Mouse (Mus musculus): Measurements from ENCODE around the gene Eral1. TPM values are rescaled to one million over a fixed set of nuclear protein-coding genes. Genes with fewer than 3 reads are reported as not detected.

Eral1 gene
- polyA plus RNA-seq, 1 experiment from 2014 or later, result 40.6 TPM

DNA sequence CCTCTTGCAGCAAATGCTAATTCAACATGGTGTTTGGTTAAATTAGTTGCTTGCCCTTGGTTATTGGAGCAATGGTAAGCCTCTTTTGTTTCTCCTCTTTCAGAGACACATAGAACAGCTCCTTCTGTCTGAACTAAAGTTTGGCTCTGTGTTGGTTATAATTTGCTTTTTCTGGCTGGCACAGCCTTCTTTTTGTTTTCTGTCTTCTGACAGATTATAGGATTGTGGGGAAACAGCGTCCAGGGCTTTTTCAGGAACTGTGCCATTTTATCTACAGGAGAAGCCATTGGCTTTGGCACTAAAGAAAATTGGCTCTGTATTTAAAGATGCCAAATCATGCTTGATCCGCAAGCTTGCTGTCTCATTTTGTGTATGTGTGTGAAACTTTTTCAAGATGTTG is 33.4 kb upstream of the Eral1 start:
- Histone ChIP-seq H3K4me3 (no peak overlapping the region), H3K36me3 (0 out of 2 replicates have a peak, but pooled peaks cover 2% of the 10 kb centered on the region), H3K27me3 (ENCODE audit: insufficient read depth, poor library complexity, severe bottlenecking) (no peaks in the 10 kb centered on the region), H3K4me1 (replicated peaks) (peaks cover 38% of the 10 kb centered on the region), H3K27ac (no peak overlapping the region), H3K9me3 (no peaks in the 10 kb centered on the region)
- WGBS, result 87% methylated on average over 2 of the region's 2 CpGs
- no peak for DNase-seq (ENCODE audit: low spot score)

DNA sequence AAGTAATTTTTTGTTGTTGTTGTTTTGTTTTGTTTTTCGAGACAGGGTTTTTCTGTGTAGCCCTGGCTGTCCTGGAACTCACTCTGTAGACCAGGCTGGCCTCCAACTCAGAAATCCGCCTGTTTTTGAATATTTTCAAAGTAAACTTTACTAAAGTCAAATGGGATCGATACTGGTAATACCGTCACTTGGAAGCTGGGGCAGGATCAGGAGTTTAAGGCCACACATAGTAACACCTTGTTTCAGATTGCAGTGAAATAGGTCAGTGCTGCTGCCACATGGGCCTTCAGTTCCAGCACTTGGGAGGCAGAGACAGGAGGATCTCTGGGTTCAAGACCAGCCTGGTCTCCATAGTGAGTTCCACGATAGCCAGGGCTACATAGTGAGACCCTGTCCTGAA is 24.3 kb upstream of the Eral1 start:
- Histone ChIP-seq H3K9me3 (no peaks in the 10 kb centered on the region), H3K27ac (no peak overlapping the region), H3K27me3 (ENCODE audit: insufficient read depth, poor library complexity, severe bottlenecking) (no peaks in the 10 kb centered on the region), H3K4me3 (no peak overlapping the region), H3K36me3 (peaks cover 63% of the 10 kb centered on the region), H3K4me1 (replicated peaks) (no peaks in the 10 kb centered on the region)
- no peak for DNase-seq (ENCODE audit: low spot score)
- WGBS, result 93% methylated on average over 5 of the region's 5 CpGs

- peaks cover 64% of the 10 kb centered on the region for H3K36me3 ChIP-seq
- 71% methylated on average over 5 of the region's 5 CpGs for WGBS
- no peak for DNase-seq (ENCODE audit: low spot score)
Observed at GRCm38 (mm10) chr11:78102958-78103747, 23.0 kb upstream of the Eral1 start.

GRCm38 (mm10) chr11:78102142-78102541 is 22.0 kb upstream of the Eral1 start:
- peaks cover 54% of the 10 kb centered on the region for H3K36me3 ChIP-seq
- 93% methylated on average over 5 of the region's 5 CpGs for WGBS
- H3K9me3 ChIP-seq, result no peaks in the 10 kb centered on the region

More at GRCm38 (mm10) chr11:78102958-78103747, 23.0 kb upstream of the Eral1 start:
- Histone ChIP-seq H3K4me3 (no peak overlapping the region), H3K27me3 (ENCODE audit: insufficient read depth, poor library complexity, severe bottlenecking) (no peaks in the 10 kb centered on the region), H3K27ac (no peak overlapping the region), H3K9me3 (no peaks in the 10 kb centered on the region), H3K4me1 (replicated peaks) (no peaks in the 10 kb centered on the region)

DNA sequence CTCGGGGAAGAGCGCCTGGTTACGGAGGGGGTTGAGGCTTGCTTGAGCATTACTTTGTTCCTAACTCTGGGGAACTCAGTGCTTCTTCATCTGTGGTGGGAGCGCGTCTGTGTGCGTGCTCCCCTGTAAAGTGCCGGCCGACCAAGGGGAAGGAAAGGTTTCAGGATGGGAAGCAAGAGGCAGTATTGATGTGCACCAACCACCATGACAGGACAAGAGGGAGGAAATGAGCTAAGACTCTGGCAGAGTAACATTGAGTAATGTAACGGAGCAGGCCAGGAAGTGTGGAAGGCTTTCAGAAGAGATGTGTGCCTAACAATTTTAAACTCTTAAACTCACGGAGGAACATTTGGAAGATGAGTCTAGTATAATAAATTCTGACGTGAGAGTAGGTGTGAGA is 20.6 kb upstream of the Eral1 start:
- Histone ChIP-seq H3K36me3 (peaks cover 41% of the 10 kb centered on the region), H3K4me1 (replicated peaks) (peaks cover 20% of the 10 kb centered on the region), H3K27ac (no peak overlapping the region), H3K9me3 (no peaks in the 10 kb centered on the region), H3K4me3 (no peak overlapping the region), H3K27me3 (ENCODE audit: insufficient read depth, poor library complexity, severe bottlenecking) (no peaks in the 10 kb centered on the region)
- no peak for DNase-seq (ENCODE audit: low spot score)
- 94% methylated on average over 11 of the region's 11 CpGs for WGBS

More at GRCm38 (mm10) chr11:78102142-78102541, 22.0 kb upstream of the Eral1 start:
- peaks cover 6% of the 10 kb centered on the region; the same call in 1 of the 2 replicates for H3K4me1 ChIP-seq (replicated peaks)
- no peak overlapping the region for H3K4me3 ChIP-seq
- H3K27me3 ChIP-seq (ENCODE audit: insufficient read depth, poor library complexity, severe bottlenecking), result no peaks in the 10 kb centered on the region
- DNase-seq (ENCODE audit: low spot score), result no peak
- H3K27ac ChIP-seq, result no peak overlapping the region

GRCm38 (mm10) chr11:78097077-78097476 is 16.9 kb upstream of the Eral1 start:
- Histone ChIP-seq H3K4me1 (replicated peaks) (peaks cover 36% of the 10 kb centered on the region), H3K27ac (no peak overlapping the region), H3K9me3 (no peaks in the 10 kb centered on the region), H3K27me3 (ENCODE audit: insufficient read depth, poor library complexity, severe bottlenecking) (no peaks in the 10 kb centered on the region), H3K36me3 (peaks cover 24% of the 10 kb centered on the region; the same call in 1 of the 2 replicates), H3K4me3 (peak overlapping the region; percentile 88)
- no peak for DNase-seq (ENCODE audit: low spot score)
- WGBS, result 64% methylated on average over 3 of the region's 3 CpGs

GRCm38 (mm10) chr11:78095144-78095516 is 14.9 kb upstream of the Eral1 start:
- peak overlapping the region; percentile 92 for H3K27ac ChIP-seq
- WGBS, result 31% methylated on average over 5 of the region's 5 CpGs
- no peak for DNase-seq (ENCODE audit: low spot score)

GRCm38 (mm10) chr11:78094504-78095143 is 14.4 kb upstream of the Eral1 start, which contains the start of gene Fam222b:
Gene Fam222b, plus strand, starts transcription at chr11:78094660.
- peaks cover 36% of the 10 kb centered on the region for H3K4me1 ChIP-seq (replicated peaks)
- H3K36me3 ChIP-seq, result peaks cover 7% of the 10 kb centered on the region; the same call in 1 of the 2 replicates
- peak within 1 kb of the TSS; percentile 92 for H3K27ac ChIP-seq
- no peaks in the 10 kb centered on the region for H3K9me3 ChIP-seq
- no peaks in the 10 kb centered on the region for H3K27me3 ChIP-seq (ENCODE audit: insufficient read depth, poor library complexity, severe bottlenecking)
- peak; percentile 93 for DNase-seq (ENCODE audit: low spot score)
- under 1% methylated on average over 38 of the region's 38 CpGs for WGBS
- H3K4me3 ChIP-seq, result peak within 1 kb of the TSS; percentile 88

More at GRCm38 (mm10) chr11:78095144-78095516, 14.9 kb upstream of the Eral1 start:
- peaks cover 10% of the 10 kb centered on the region; the same call in 1 of the 2 replicates for H3K36me3 ChIP-seq
- no peaks in the 10 kb centered on the region for H3K9me3 ChIP-seq
- H3K4me1 ChIP-seq (replicated peaks), result peaks cover 36% of the 10 kb centered on the region
- peak overlapping the region; percentile 88 for H3K4me3 ChIP-seq
- H3K27me3 ChIP-seq (ENCODE audit: insufficient read depth, poor library complexity, severe bottlenecking), result no peaks in the 10 kb centered on the region

DNA sequence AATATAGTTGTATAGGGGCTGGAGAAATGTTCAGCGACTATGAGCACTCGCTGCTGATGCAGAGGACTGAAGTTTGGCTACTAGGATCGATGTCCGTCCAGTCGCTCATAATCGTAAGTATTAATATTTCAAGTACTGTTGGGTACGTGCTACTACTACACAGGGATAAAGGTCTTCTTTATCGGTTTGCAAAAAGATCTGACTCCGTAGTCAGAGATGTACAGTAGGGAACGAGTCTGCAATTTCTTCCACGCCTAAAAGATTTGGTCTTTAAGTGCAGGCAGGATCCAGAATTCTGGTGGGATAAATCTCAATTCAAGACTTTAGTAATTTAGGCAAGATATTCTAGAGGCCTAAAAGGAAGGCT is 13.9 kb upstream of the Eral1 start:
- no peak for DNase-seq (ENCODE audit: low spot score)
- Histone ChIP-seq H3K4me1 (replicated peaks) (peaks cover 36% of the 10 kb centered on the region), H3K4me3 (peak overlapping the region; percentile 88), H3K27me3 (ENCODE audit: insufficient read depth, poor library complexity, severe bottlenecking) (no peaks in the 10 kb centered on the region), H3K27ac (peak overlapping the region; percentile 92), H3K9me3 (no peaks in the 10 kb centered on the region), H3K36me3 (0 out of 2 replicates have a peak, but pooled peaks cover 4% of the 10 kb centered on the region)
- 58% methylated on average over 11 of the region's 11 CpGs for WGBS

- no peak overlapping the region for H3K4me3 ChIP-seq
- H3K4me1 ChIP-seq (replicated peaks), result no peaks in the 10 kb centered on the region
- H3K27me3 ChIP-seq (ENCODE audit: insufficient read depth, poor library complexity, severe bottlenecking), result no peaks in the 10 kb centered on the region
- no peak overlapping the region for H3K27ac ChIP-seq
- WGBS, result 85% methylated on average over 5 of the region's 5 CpGs
- DNase-seq (ENCODE audit: low spot score), result no peak
- H3K9me3 ChIP-seq, result no peaks in the 10 kb centered on the region
- H3K36me3 ChIP-seq, result no peaks in the 10 kb centered on the region
Observed at GRCm38 (mm10) chr11:78087756-78088281, 7.6 kb upstream of the Eral1 start.

- H3K9me3 ChIP-seq, result no peaks in the 10 kb centered on the region
- no peaks in the 10 kb centered on the region for H3K27me3 ChIP-seq (ENCODE audit: insufficient read depth, poor library complexity, severe bottlenecking)
- DNase-seq (ENCODE audit: low spot score), result no peak
- no peak overlapping the region for H3K4me3 ChIP-seq
- 78% methylated on average over 4 of the region's 4 CpGs for WGBS
- H3K36me3 ChIP-seq, result no peaks in the 10 kb centered on the region
- H3K27ac ChIP-seq, result no peak overlapping the region
- no peaks in the 10 kb centered on the region for H3K4me1 ChIP-seq (replicated peaks)
Observed at GRCm38 (mm10) chr11:78086925-78087479, 6.8 kb upstream of the Eral1 start.

DNA sequence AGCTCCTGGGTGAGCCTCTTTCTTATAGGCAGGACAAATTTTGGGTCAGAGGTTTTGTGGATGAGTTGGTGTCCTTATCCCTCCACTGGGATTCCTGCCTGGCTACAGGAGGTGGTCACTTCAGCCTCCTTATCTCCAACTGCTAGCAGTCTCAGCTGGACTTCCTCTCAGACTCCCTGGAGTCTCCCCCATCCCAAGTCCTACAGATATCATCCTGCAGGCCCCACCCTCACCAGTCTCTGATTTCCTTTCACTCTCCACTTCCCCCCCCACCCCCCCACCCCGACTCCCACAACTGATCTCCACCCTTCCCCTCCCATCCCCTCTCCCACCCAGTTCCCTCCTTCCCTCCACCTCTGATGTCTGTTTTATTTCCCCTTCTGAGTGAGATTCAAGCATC is 3.4 kb upstream of the Eral1 start:
- H3K9me3 ChIP-seq, result no peaks in the 10 kb centered on the region
- H3K4me1 ChIP-seq (replicated peaks), result peaks cover 18% of the 10 kb centered on the region
- no peak overlapping the region for H3K4me3 ChIP-seq
- WGBS, result 44% methylated on average over 1 of the region's 1 CpGs
- no peaks in the 10 kb centered on the region for H3K27me3 ChIP-seq (ENCODE audit: insufficient read depth, poor library complexity, severe bottlenecking)
- no peak for DNase-seq (ENCODE audit: low spot score)
- H3K27ac ChIP-seq, result no peak overlapping the region
- no peaks in the 10 kb centered on the region for H3K36me3 ChIP-seq

- no peaks in the 10 kb centered on the region for H3K27me3 ChIP-seq (ENCODE audit: insufficient read depth, poor library complexity, severe bottlenecking)
- no peak overlapping the region for H3K4me3 ChIP-seq
- no peaks in the 10 kb centered on the region for H3K9me3 ChIP-seq
- H3K27ac ChIP-seq, result no peak overlapping the region
- no peak for DNase-seq (ENCODE audit: low spot score)
- H3K36me3 ChIP-seq, result peaks cover 79% of the 10 kb centered on the region
- WGBS, result 94% methylated on average over 4 of the region's 4 CpGs
- peaks cover 9% of the 10 kb centered on the region for H3K4me1 ChIP-seq (replicated peaks)
Observed at GRCm38 (mm10) chr11:78074666-78075065, 5.5 kb downstream of the Eral1 start.
